15 mouse cellular contexts compared by ENCODE assay signal in the genomic region with DNA sequence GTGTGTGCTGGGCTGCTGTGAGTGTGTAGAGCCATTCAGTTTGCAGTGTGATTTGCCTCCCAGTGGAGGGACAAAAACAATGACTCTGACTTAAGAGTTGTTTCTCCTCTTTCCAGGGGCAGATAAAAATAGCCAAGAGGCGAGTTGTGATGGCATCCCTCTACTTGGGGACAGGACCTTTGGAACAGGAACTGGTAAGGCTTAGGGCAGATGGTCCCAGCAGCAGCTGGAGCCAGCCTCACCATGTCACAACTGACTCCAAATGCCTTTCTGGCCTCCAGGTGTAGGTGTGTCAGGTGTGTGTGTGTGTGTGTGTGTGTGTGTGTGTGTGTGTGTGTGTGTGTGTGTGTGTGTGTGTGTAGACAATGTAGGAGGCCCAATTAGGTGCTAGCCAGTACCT. TPM values are rescaled to one million over a fixed set of nuclear protein-coding genes. Genes with fewer than 3 reads are reported as not detected.
DNase-seq lines count a peak whose midpoint lies in the region; ATAC-seq and TF ChIP-seq lines count a peak whose summit lies in the region.
"Had no signal": no experiment of that assay in that cellular context is flagged by ENCODE, and none has a peak within 500 bp of the region (broad histone marks: within the 10 kb centered on the region; RNA-seq: fewer than 3 reads in every experiment).

No protein-coding gene starts in this region.

- no peak for TF ChIP-seq CTCF in liver, postnatal 0 days (IDR thresholded peaks at IDR 0.05; ENCODE audit: low read depth)

- H3K4me1 ChIP-seq in embryonic facial prominence, embryonic 15.5 days = peaks cover 28% of the 10 kb centered on the region
- peaks cover 29% of the 10 kb centered on the region for H3K4me1 ChIP-seq in embryonic facial prominence, embryonic 10.5 days
- H3K4me1 ChIP-seq in heart, embryonic 15.5 days (replicated peaks) = peaks cover 52% of the 10 kb centered on the region
- H3K4me1 ChIP-seq in liver, postnatal 0 days (ENCODE audit: insufficient read depth) = peaks cover 22% of the 10 kb centered on the region
- H3K4me1 ChIP-seq in hindbrain, embryonic 12.5 days = peaks cover 9% of the 10 kb centered on the region

- no peak for DNase-seq in embryonic facial prominence, embryonic 10.5 days (ENCODE audit: low spot score)
- DNase-seq in heart, postnatal 10 days = no peak
- no peak for DNase-seq in liver, postnatal 0 days
- no peak for DNase-seq in embryo, embryonic 10.5 days (ENCODE audit: low spot score)
- DNase-seq: cerebellum, adult 11 months; cerebellum, postnatal 25 days; thymus, postnatal 36 days had no signal

- H3K4me3 ChIP-seq in embryonic facial prominence, embryonic 15.5 days (replicated peaks) = no peak overlapping the region
- H3K4me3 ChIP-seq in embryonic facial prominence, embryonic 10.5 days = no peak overlapping the region
- no peak overlapping the region for H3K4me3 ChIP-seq in heart, embryonic 15.5 days
- no peak overlapping the region for H3K4me3 ChIP-seq in liver, postnatal 0 days (ENCODE audit: low read depth, low read length)
- no peak overlapping the region for H3K4me3 ChIP-seq in hindbrain, embryonic 12.5 days
- H3K4me3 ChIP-seq: kidney, embryonic 15.5 days; midbrain, embryonic 10.5 days; neural tube, embryonic 13.5 days had no signal

- no peaks in the 10 kb centered on the region for H3K27me3 ChIP-seq in embryonic facial prominence, embryonic 15.5 days
- no peaks in the 10 kb centered on the region for H3K27me3 ChIP-seq in embryonic facial prominence, embryonic 10.5 days (replicated peaks; ENCODE audit: low read depth, poor library complexity, severe bottlenecking)
- no peaks in the 10 kb centered on the region for H3K27me3 ChIP-seq in heart, embryonic 15.5 days
- H3K27me3 ChIP-seq in liver, postnatal 0 days (ENCODE audit: insufficient read depth, low read length) = no peaks in the 10 kb centered on the region
- no peaks in the 10 kb centered on the region for H3K27me3 ChIP-seq in hindbrain, embryonic 12.5 days
- H3K27me3 ChIP-seq: kidney, embryonic 15.5 days; neural tube, embryonic 13.5 days had no signal

- H3K9me3 ChIP-seq in embryonic facial prominence, embryonic 15.5 days (replicated peaks) = no peaks in the 10 kb centered on the region
- H3K9me3 ChIP-seq in embryonic facial prominence, embryonic 10.5 days = no peaks in the 10 kb centered on the region
- H3K9me3 ChIP-seq in heart, embryonic 15.5 days (replicated peaks) = no peaks in the 10 kb centered on the region
- no peaks in the 10 kb centered on the region for H3K9me3 ChIP-seq in liver, postnatal 0 days (ENCODE audit: low read length)
- no peaks in the 10 kb centered on the region for H3K9me3 ChIP-seq in hindbrain, embryonic 12.5 days (replicated peaks)
- H3K9me3 ChIP-seq: kidney, embryonic 15.5 days; midbrain, embryonic 10.5 days; neural tube, embryonic 13.5 days had no signal

- intact Hi-C loops in heart, postnatal 10 days (cut with DNase I) = no loop called here

- H3K9ac ChIP-seq in embryonic facial prominence, embryonic 15.5 days = no peak overlapping the region
- H3K9ac ChIP-seq in heart, embryonic 15.5 days = no peak overlapping the region
- no peak overlapping the region for H3K9ac ChIP-seq in liver, postnatal 0 days (replicated peaks)
- H3K9ac ChIP-seq in hindbrain, embryonic 12.5 days = no peak overlapping the region
- H3K9ac ChIP-seq: kidney, embryonic 15.5 days; neural tube, embryonic 13.5 days had no signal

- H3K4me2 ChIP-seq in embryonic facial prominence, embryonic 15.5 days (replicated peaks) = no peak overlapping the region
- no peak overlapping the region for H3K4me2 ChIP-seq in heart, embryonic 15.5 days
- no peak overlapping the region for H3K4me2 ChIP-seq in liver, postnatal 0 days (ENCODE audit: low read depth, low read length)
- H3K4me2 ChIP-seq in hindbrain, embryonic 12.5 days (replicated peaks) = no peak overlapping the region
- H3K4me2 ChIP-seq: kidney, embryonic 15.5 days; neural tube, embryonic 13.5 days had no signal

- 0 out of 2 replicates have a peak overlapping the region, but pooled peaks have one; percentile 51 for H3K27ac ChIP-seq in embryonic facial prominence, embryonic 15.5 days (replicated peaks)
- H3K27ac ChIP-seq in embryonic facial prominence, embryonic 10.5 days (replicated peaks) = no peak overlapping the region
- H3K27ac ChIP-seq in heart, embryonic 15.5 days = peak overlapping the region; percentile 35
- H3K27ac ChIP-seq in liver, postnatal 0 days (ENCODE audit: low read depth) = peak overlapping the region; percentile 91
- H3K27ac ChIP-seq in hindbrain, embryonic 12.5 days = no peak overlapping the region
- H3K27ac ChIP-seq: kidney, embryonic 15.5 days; midbrain, embryonic 10.5 days; neural tube, embryonic 13.5 days had no signal

- peaks cover 55% of the 10 kb centered on the region for H3K36me3 ChIP-seq in embryonic facial prominence, embryonic 15.5 days
- peaks cover 74% of the 10 kb centered on the region for H3K36me3 ChIP-seq in embryonic facial prominence, embryonic 10.5 days (replicated peaks)
- H3K36me3 ChIP-seq in heart, embryonic 15.5 days = peaks cover 31% of the 10 kb centered on the region
- peaks cover 48% of the 10 kb centered on the region for H3K36me3 ChIP-seq in liver, postnatal 0 days (replicated peaks; ENCODE audit: insufficient read depth, low read length)
- H3K36me3 ChIP-seq in hindbrain, embryonic 12.5 days = peaks cover 54% of the 10 kb centered on the region

- WGBS in embryonic facial prominence, embryonic 15.5 days = 47% methylated on average over 1 of the region's 1 CpGs
- 63% methylated on average over 1 of the region's 1 CpGs for WGBS in embryonic facial prominence, embryonic 10.5 days
- WGBS in heart, embryonic 15.5 days = 7% methylated on average over 1 of the region's 1 CpGs
- WGBS in liver, postnatal 0 days (ENCODE audit: insufficient replicate concordance) = 47% methylated on average over 1 of the region's 1 CpGs
- 62% methylated on average over 1 of the region's 1 CpGs for WGBS in hindbrain, embryonic 12.5 days

- no peak for ATAC-seq in embryonic facial prominence, embryonic 15.5 days (ENCODE audit: insufficient number of reproducible peaks, low FRiP score, low TSS enrichment, low read depth)
- ATAC-seq in heart, embryonic 15.5 days (replicated peaks; ENCODE audit: insufficient number of reproducible peaks, insufficient read depth, low FRiP score, low read depth) = no peak
- 0 out of 2 replicates have a peak, but pooled peaks have one; percentile 2 for ATAC-seq in erythroblast, adult 5-6 weeks (replicated peaks; ENCODE audit: low FRiP score, poor library complexity, severe bottlenecking)
- no peak for ATAC-seq in liver, postnatal 0 days
- no peak for ATAC-seq in hindbrain, embryonic 12.5 days (ENCODE audit: low FRiP score)
- ATAC-seq: forebrain, embryonic 16.5 days had no signal

- no peak for TF ChIP-seq EP300 in liver, postnatal 0 days (IDR thresholded peaks at IDR 0.05; ENCODE audit: low read depth)

RNA-seq across cellular contexts. Expression of gene Pgs1, which starts 14.0 kb away (rescaled TPM):
- polyA plus RNA-seq in embryonic facial prominence, embryonic 15.5 days (2015; fragmentation: Nextera tagmentation; extraction: Ambion mirVana) = 39.9 and 41.2 TPM in 2 replicates
- 43.5 and 44.6 TPM in 2 replicates for polyA plus RNA-seq in embryonic facial prominence, embryonic 10.5 days (2016; fragmentation: Nextera tagmentation; extraction: Ambion mirVana)
- 21.9 and 26.8 TPM in 2 replicates for polyA plus RNA-seq in heart, embryonic 15.5 days (2015; fragmentation: Nextera tagmentation; extraction: Ambion mirVana)
- 10 to 100 TPM; 21.2 to 23.7 TPM for total RNA-seq in heart, postnatal 10 days (2021)
- total RNA-seq in erythroblast, adult 5-6 weeks (2015; ENCODE audit: low replicate concordance) = 9.2 and 14.6 TPM in 2 replicates
- total RNA-seq in erythroblast, adult 5-6 weeks (2017; ENCODE audit: low replicate concordance) = 20.8 and 32.9 TPM in 2 replicates
- polyA plus RNA-seq in liver, postnatal 0 days (2015; fragmentation: Nextera tagmentation; extraction: Ambion mirVana) = 9.1 and 10.1 TPM in 2 replicates
- polyA plus RNA-seq in hindbrain, embryonic 12.5 days (2016; fragmentation: Nextera tagmentation; extraction: Ambion mirVana) = 41.8 and 46.7 TPM in 2 replicates

RNA-seq across cellular contexts. Expression of gene Socs3, which starts 30.2 kb away (rescaled TPM):
- polyA plus RNA-seq in embryonic facial prominence, embryonic 15.5 days (2015; fragmentation: Nextera tagmentation; extraction: Ambion mirVana) = 20.8 and 21.2 TPM in 2 replicates
- 13.6 and 16.7 TPM in 2 replicates for polyA plus RNA-seq in embryonic facial prominence, embryonic 10.5 days (2016; fragmentation: Nextera tagmentation; extraction: Ambion mirVana)
- 6.7 and 10.9 TPM in 2 replicates for polyA plus RNA-seq in heart, embryonic 15.5 days (2015; fragmentation: Nextera tagmentation; extraction: Ambion mirVana)
- total RNA-seq in heart, postnatal 10 days (2021) = 1 to 10 TPM; 3.7 to 5.8 TPM
- total RNA-seq in erythroblast, adult 5-6 weeks (2015; ENCODE audit: low replicate concordance) = 0.19 and 0.42 TPM in 2 replicates
- 1.3 and 1.5 TPM in 2 replicates for total RNA-seq in erythroblast, adult 5-6 weeks (2017; ENCODE audit: low replicate concordance)
- polyA plus RNA-seq in liver, postnatal 0 days (2015; fragmentation: Nextera tagmentation; extraction: Ambion mirVana) = 3.5 and 5.8 TPM in 2 replicates
- polyA plus RNA-seq in hindbrain, embryonic 12.5 days (2016; fragmentation: Nextera tagmentation; extraction: Ambion mirVana) = 10.4 and 11.8 TPM in 2 replicates

Comparison
In these comparisons a context has a peak if more than half of its experiments do, and no peak if none do; other contexts are left out.
1. H3K27ac ChIP-seq: peak in embryonic facial prominence, embryonic 15.5 days (single experiment), heart, embryonic 15.5 days (single experiment) and liver, postnatal 0 days (single experiment); none in embryonic facial prominence, embryonic 10.5 days (single experiment) and hindbrain, embryonic 12.5 days (single experiment).